Mouse (Mus musculus) embryonic facial prominence, embryonic 14.5 days (tissue): ENCODE data around the gene Gm8439. TPM values are rescaled to one million over a fixed set of nuclear protein-coding genes. Genes with fewer than 3 reads are reported as not detected.

Source experiments
- ATAC-seq: fragments of 200-750 bp; cut with Nextera tagmentation; 2 replicates; pipeline ENCODE4 v1.8.0; 2017; ENCODE audit warnings: low read depth, moderate number of reproducible peaks, moderate TSS enrichment
- DNase-seq: peaks from one replicate; pipeline ENCODE4 v3.0.0-alpha.2; 2015; ENCODE audit warnings: low spot score
- H3K27ac ChIP-seq: fragments of 300-500 bp; sonication (generic); replicated peaks from 2 replicates; pipeline ENCODE4 v1.5.1; 2014; ENCODE audit warnings: low read depth, mild to moderate bottlenecking, low read length, moderate library complexity
- H3K27me3 ChIP-seq: fragments of 300-500 bp; sonication (generic); replicated peaks from 2 replicates; pipeline ENCODE4 v1.6.1; 2014; ENCODE audit warnings: low read length; ENCODE audit not compliant: control insufficient read depth, insufficient read depth
- H3K36me3 ChIP-seq: fragments of 300-500 bp; sonication (generic); 2 replicates; pipeline ENCODE4 v1.6.1; 2014; ENCODE audit warnings: low read length, mixed read lengths; ENCODE audit not compliant: control insufficient read depth, insufficient read depth
- H3K4me1 ChIP-seq: fragments of 300-500 bp; sonication (generic); 2 replicates; pipeline ENCODE4 v1.6.1; 2014; ENCODE audit warnings: antibody characterized with exemption, low read length; ENCODE audit not compliant: control insufficient read depth, insufficient read depth
- H3K4me2 ChIP-seq: fragments of 300-500 bp; sonication (generic); 2 replicates; pipeline ENCODE4 v1.6.1; 2014; ENCODE audit warnings: low read depth, mild to moderate bottlenecking, low read length, moderate library complexity, mixed read lengths
- H3K4me3 ChIP-seq: fragments of 300-500 bp; sonication (generic); 2 replicates; pipeline ENCODE4 v1.5.1; 2014; ENCODE audit warnings: low read depth, mild to moderate bottlenecking, low read length
- H3K9ac ChIP-seq: fragments of 300-500 bp; sonication (generic); 2 replicates; pipeline ENCODE4 v1.6.1; 2014; ENCODE audit warnings: low read depth, mild to moderate bottlenecking, low read length, moderate library complexity, mixed read lengths
- H3K9me3 ChIP-seq: fragments of 300-500 bp; sonication (generic); 2 replicates; pipeline ENCODE4 v1.6.1; 2016; ENCODE audit warnings: low read length; ENCODE audit not compliant: control insufficient read depth
- WGBS: fragments of 180-500 bp; shearing (Covaris S2); extraction: QIAGEN DNeasy Blood & Tissue Kit; methylation state at CpG from one replicate; pipeline ENCODE4 v1.1.7; 2014; 5-methylcytosine and 5-hydroxymethylcytosine counted together
- polyA plus RNA-seq: library from polyadenylated mRNA; unstranded; fragments of >200 nt; fragmentation: Nextera tagmentation; extraction: Ambion mirVana; gene quantifications from 2 replicates; pipeline ENCODE4 v1.2.1, GENCODE M21; 2014

Gene Gm8439
- polyA plus RNA-seq, 1 experiment from 2014 or later = not detected

DNA sequence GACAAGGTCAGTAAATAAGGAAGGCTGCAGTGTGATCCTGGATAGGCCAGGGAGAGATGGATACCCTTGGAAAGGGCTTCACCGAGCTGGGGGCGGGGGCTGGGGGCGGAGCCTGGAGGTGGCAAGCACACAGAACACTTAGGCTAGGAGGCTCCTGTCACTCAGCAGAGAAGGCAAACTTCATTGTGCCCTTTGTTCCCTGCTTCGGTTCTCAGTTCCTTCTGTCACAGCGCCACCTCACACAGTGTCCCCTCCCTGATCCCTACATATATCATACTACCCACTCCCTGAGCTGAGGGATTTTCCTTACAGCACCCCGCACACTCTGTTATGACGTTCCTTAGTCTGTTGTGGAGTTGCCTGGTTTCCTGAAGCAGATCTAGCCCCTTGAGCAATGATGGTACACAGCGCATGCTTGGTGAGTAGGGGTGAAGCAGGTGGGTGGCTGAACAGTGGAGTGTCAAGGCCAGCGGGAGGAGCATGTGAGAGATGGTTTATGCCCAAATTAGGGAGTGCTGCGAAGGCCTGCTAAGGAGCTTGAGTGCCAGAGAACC is 27.1 kb downstream of the Gm8439 start:
- 0 out of 2 replicates have a peak, but pooled peaks cover 4% of the 10 kb centered on the region for H3K4me1 ChIP-seq
- no peaks in the 10 kb centered on the region for H3K36me3 ChIP-seq
- no peak overlapping the region for H3K9ac ChIP-seq
- H3K9me3 ChIP-seq = no peaks in the 10 kb centered on the region
- no peak overlapping the region for H3K4me2 ChIP-seq
- DNase-seq (no peak), ATAC-seq (no peak)
- H3K27me3 ChIP-seq = no peaks in the 10 kb centered on the region
- H3K27ac ChIP-seq = no peak overlapping the region
- 38% methylated on average over 8 of the region's 10 CpGs for WGBS
- H3K4me3 ChIP-seq = no peak overlapping the region

DNA sequence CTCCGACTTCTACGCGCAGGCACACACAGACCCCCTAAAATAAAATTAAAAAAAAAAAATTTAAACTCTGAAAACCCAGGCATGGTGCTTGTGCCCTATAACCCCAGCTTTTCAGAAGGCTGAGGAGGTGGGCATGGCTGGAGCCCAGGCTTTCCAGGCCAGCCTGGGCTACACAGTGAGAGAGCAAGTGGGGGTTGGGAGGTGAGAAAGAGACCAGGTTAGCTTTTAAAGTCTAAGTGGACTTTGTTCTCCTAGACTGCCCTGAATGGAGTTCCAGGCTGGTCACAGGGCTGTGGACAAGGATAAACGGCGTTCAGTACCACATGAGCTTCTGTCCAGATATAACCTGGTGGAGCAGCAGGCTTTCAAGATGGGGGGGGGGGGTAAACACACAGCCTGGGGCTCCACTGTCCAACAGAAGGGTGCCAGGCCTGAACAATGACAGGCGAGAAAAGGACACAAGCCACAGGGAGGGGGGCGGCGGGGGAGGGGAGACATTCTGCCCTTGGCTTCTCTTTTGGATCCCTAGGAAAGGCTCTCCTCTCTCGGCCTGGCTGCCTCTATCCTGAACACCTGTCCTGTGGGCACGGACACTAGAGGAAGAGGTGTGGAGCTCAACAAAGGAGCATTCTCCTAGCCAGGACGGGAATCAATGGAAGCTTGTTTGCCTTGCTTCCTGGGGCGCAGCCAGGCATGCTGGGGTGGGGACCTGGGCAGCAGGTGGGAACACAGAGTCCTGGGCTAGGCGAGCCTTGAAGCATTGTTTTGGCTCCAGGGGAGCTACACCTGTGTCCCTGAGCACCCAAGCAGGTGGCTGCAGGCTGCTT is 27.9 kb downstream of the Gm8439 start:
- H3K9ac ChIP-seq = no peak overlapping the region
- 0 out of 2 replicates have a peak, but pooled peaks cover 4% of the 10 kb centered on the region for H3K4me1 ChIP-seq
- H3K9me3 ChIP-seq = no peaks in the 10 kb centered on the region
- no peaks in the 10 kb centered on the region for H3K36me3 ChIP-seq
- WGBS = 59% methylated on average over 13 of the region's 13 CpGs
- ATAC-seq (0 out of 2 replicates have a peak, but pooled peaks have one; percentile 34), DNase-seq (peak; percentile 17)
- H3K27ac ChIP-seq = no peak overlapping the region
- H3K4me2 ChIP-seq = no peak overlapping the region
- no peak overlapping the region for H3K4me3 ChIP-seq
- H3K27me3 ChIP-seq = no peaks in the 10 kb centered on the region

DNA sequence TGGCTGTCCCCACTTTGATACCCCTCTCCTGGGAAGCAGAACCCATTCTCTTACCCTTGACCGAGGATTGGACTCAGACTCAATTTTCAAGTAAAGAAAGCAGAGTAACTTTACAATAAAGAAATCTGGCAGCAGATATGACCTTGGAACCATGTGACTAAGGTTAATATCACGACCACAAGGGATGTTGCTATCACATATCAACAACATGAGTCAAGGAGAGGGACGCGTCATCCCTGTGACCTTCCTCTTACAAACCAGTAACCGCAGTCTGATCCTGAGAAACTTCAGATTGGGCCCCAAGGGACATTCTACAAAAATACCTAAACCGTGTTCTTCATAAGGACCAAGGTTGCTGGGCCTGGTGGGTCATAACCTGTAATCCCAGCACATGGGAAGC is 39.2 kb downstream of the Gm8439 start:
- no peak for DNase-seq
- 78% methylated on average over 6 of the region's 6 CpGs for WGBS
- no peak overlapping the region for H3K4me3 ChIP-seq
- no peak overlapping the region for H3K4me2 ChIP-seq
- no peak overlapping the region for H3K27ac ChIP-seq
- no peaks in the 10 kb centered on the region for H3K27me3 ChIP-seq
- H3K9ac ChIP-seq = no peak overlapping the region
- H3K9me3 ChIP-seq = no peaks in the 10 kb centered on the region
- H3K36me3 ChIP-seq = no peaks in the 10 kb centered on the region
- no peaks in the 10 kb centered on the region for H3K4me1 ChIP-seq
- ATAC-seq = no peak

DNA sequence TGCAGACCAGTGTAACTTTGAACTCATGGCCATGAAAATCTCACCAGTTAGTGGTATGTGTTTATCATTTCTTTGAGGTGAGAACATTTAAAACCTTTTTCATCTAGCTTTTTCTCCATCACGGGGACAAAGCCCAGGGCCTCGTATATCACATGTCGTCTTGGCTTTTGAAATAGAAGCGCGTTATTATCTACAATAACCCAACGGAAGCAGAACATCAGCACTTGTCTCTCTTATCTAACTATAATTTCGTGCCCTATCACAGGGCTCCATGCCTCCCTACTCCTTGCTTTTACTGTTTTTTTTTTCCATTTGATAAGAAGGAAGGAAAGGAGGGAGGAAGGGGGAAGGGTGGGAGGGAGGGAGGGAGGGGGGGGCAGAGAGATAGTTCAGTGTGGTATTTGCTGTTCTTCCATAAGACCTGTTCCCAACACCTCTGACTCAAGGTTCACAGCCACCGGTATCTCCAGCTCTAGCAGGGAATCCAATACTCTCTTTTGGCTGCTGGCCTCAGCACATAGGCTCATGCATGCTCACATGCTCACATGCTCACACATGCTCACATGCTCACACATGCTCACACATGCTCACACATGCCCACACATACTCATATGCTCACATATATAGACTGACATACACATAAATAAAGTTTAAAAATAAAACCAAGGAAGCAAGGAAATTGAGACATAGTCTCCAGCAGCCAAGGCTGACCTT is 41.8 kb downstream of the Gm8439 start:
- no peak overlapping the region for H3K9ac ChIP-seq
- H3K4me1 ChIP-seq = no peaks in the 10 kb centered on the region
- H3K9me3 ChIP-seq = no peaks in the 10 kb centered on the region
- no peak overlapping the region for H3K4me3 ChIP-seq
- H3K36me3 ChIP-seq = no peaks in the 10 kb centered on the region
- ATAC-seq (no peak), DNase-seq (no peak)
- no peak overlapping the region for H3K27ac ChIP-seq
- no peak overlapping the region for H3K4me2 ChIP-seq
- no peaks in the 10 kb centered on the region for H3K27me3 ChIP-seq
- 72% methylated on average over 8 of the region's 8 CpGs for WGBS

- no peak for DNase-seq
- Histone ChIP-seq H3K9me3 (no peaks in the 10 kb centered on the region), H3K9ac (no peak overlapping the region), H3K36me3 (no peaks in the 10 kb centered on the region), H3K4me3 (no peak overlapping the region), H3K4me1 (no peaks in the 10 kb centered on the region), H3K27ac (no peak overlapping the region), H3K4me2 (no peak overlapping the region), H3K27me3 (no peaks in the 10 kb centered on the region)
- ATAC-seq = no peak
- WGBS = 69% methylated on average over 6 of the region's 6 CpGs
These were observed 43.3 kb downstream of the Gm8439 start for GRCm38 (mm10) chr4:120631828-120632227.

- Histone ChIP-seq H3K27ac (no peak overlapping the region), H3K9ac (no peak overlapping the region), H3K4me1 (no peaks in the 10 kb centered on the region), H3K27me3 (no peaks in the 10 kb centered on the region), H3K4me2 (no peak overlapping the region), H3K36me3 (no peaks in the 10 kb centered on the region), H3K4me3 (no peak overlapping the region), H3K9me3 (no peaks in the 10 kb centered on the region)
- DNase-seq (no peak), ATAC-seq (no peak)
- WGBS = 66% methylated on average over 2 of the region's 2 CpGs
These were observed 46.8 kb downstream of the Gm8439 start for GRCm38 (mm10) chr4:120635351-120635750.

DNA sequence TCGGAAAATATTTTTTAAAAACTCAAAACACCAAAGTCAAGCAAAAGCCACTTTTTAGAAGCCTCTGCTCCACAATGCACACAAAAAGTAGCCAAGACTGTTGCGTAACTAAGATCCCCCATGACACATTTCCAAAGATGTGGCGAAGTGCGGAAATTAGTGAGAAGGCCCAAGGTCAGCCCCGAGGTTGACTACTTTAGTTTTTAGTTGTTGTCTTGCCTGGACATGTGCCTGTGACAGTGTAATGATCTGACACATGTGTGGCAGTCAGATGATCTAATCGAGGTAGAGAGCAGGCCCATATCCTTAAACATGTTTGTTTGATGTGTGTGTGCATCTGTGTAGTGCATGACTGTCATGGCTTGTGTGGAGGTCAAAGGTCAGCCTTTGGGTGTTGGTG is 53.4 kb downstream of the Gm8439 start:
- Histone ChIP-seq H3K27ac (no peak overlapping the region), H3K27me3 (no peaks in the 10 kb centered on the region; the same call in 1 of the 2 replicates), H3K9me3 (no peaks in the 10 kb centered on the region), H3K4me2 (no peak overlapping the region), H3K4me1 (no peaks in the 10 kb centered on the region), H3K4me3 (no peak overlapping the region), H3K36me3 (no peaks in the 10 kb centered on the region), H3K9ac (no peak overlapping the region)
- ATAC-seq (no peak), DNase-seq (no peak)
- WGBS = 86% methylated on average over 6 of the region's 6 CpGs

DNA sequence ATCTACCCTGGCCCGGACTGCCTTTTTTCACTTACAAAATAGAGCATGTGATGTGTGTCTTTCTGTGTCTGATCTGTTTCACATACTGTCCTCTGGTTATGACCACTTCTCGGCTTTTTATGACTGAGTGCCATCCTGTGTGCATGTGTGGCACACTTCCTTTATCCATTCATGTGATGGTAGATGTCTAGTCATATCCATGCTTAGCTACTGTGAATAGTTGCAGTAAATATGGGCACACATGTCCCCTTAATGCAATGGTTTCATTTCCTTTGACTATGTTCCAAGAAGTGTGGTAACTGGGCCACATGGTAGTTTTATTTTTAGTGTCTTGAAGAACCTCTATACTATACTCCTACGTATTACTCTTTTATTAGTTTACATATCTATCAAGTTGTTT is 55.4 kb downstream of the Gm8439 start:
- H3K9ac ChIP-seq = no peak overlapping the region
- no peak overlapping the region for H3K4me2 ChIP-seq
- H3K36me3 ChIP-seq = no peaks in the 10 kb centered on the region
- H3K4me3 ChIP-seq = no peak overlapping the region
- peaks cover 18% of the 10 kb centered on the region for H3K27me3 ChIP-seq
- no peak for ATAC-seq
- no peak for DNase-seq
- 83% methylated on average over 3 of the region's 3 CpGs for WGBS
- no peaks in the 10 kb centered on the region for H3K9me3 ChIP-seq
- no peak overlapping the region for H3K27ac ChIP-seq
- H3K4me1 ChIP-seq = no peaks in the 10 kb centered on the region
